Mouse (Mus musculus): Measurements from ENCODE around the gene Trim30d. TPM values are rescaled to one million over a fixed set of nuclear protein-coding genes. Genes with fewer than 3 reads are reported as not detected.
"Not testable (repeated sequence)": the region's sequence is repeated elsewhere in the genome, so short reads cannot be mapped to it uniquely, and the experiment has no call there.

Trim30d gene
- 0.31 and 0.45 TPM in 2 replicates for polyA plus RNA-seq (2015; fragmentation: Nextera tagmentation; extraction: Ambion mirVana)

GRCm38 (mm10) chr7:104507421-104508065, at the start of gene Trim30d:
Gene Trim30d (minus strand): TSS chr7:104507849.
- H3K27ac ChIP-seq; H3K4me1 ChIP-seq; H3K9me3 ChIP-seq (replicated peaks); H3K27me3 ChIP-seq; H3K36me3 ChIP-seq; H3K9ac ChIP-seq; H3K4me2 ChIP-seq; H3K4me3 ChIP-seq (replicated peaks): not testable (repeated sequence)
- 0 out of 2 replicates have a peak, but pooled peaks have one; percentile 33 for ATAC-seq (replicated peaks; ENCODE audit: low FRiP score)

GRCm38 (mm10) chr7:104552700-104553099, 45.1 kb upstream of the Trim30d start:
- ATAC-seq (replicated peaks; ENCODE audit: low FRiP score), result no peak

GRCm38 (mm10) chr7:104549833-104550232, 42.2 kb upstream of the Trim30d start, which contains the start of gene Olfr651:
Gene Olfr651 (plus strand): TSS chr7:104550133.
- Histone ChIP-seq H3K9ac (no peak within 1 kb of the TSS), H3K27ac (no peak within 1 kb of the TSS), H3K36me3 (no peaks in the 10 kb centered on the region), H3K4me1 (no peaks in the 10 kb centered on the region), H3K9me3 (replicated peaks) (no peaks in the 10 kb centered on the region), H3K4me2 (no peak within 1 kb of the TSS), H3K27me3 (no peaks in the 10 kb centered on the region), H3K4me3 (replicated peaks) (no peak within 1 kb of the TSS)
- no peak for ATAC-seq (replicated peaks; ENCODE audit: low FRiP score)
- WGBS, result 74% methylated on average over 5 of the region's 5 CpGs

More at GRCm38 (mm10) chr7:104552700-104553099, 45.1 kb upstream of the Trim30d start:
- H3K36me3 ChIP-seq, result no peaks in the 10 kb centered on the region
- H3K4me2 ChIP-seq, result no peak overlapping the region
- no peaks in the 10 kb centered on the region for H3K27me3 ChIP-seq
- H3K27ac ChIP-seq, result no peak overlapping the region
- no peaks in the 10 kb centered on the region for H3K4me1 ChIP-seq
- WGBS, result 69% methylated on average over 1 of the region's 1 CpGs
- H3K9ac ChIP-seq, result no peak overlapping the region
- H3K9me3 ChIP-seq (replicated peaks), result no peaks in the 10 kb centered on the region
- no peak overlapping the region for H3K4me3 ChIP-seq (replicated peaks)

GRCm38 (mm10) chr7:104501589-104502371, 5.9 kb downstream of the Trim30d start:
- 0 out of 2 replicates have a peak, but pooled peaks cover 3% of the 10 kb centered on the region for H3K4me1 ChIP-seq
- 2% methylated on average over 44 of the region's 59 CpGs for WGBS
- ATAC-seq (replicated peaks; ENCODE audit: low FRiP score), result peak; percentile 94
- H3K9ac ChIP-seq, result peak overlapping the region; percentile 31
- peak overlapping the region; percentile 54 for H3K4me3 ChIP-seq (replicated peaks)
- H3K36me3 ChIP-seq, result no peaks in the 10 kb centered on the region
- no peaks in the 10 kb centered on the region; the same call in 1 of the 2 replicates for H3K27me3 ChIP-seq
- H3K4me2 ChIP-seq, result peak overlapping the region; percentile 74
- no peaks in the 10 kb centered on the region for H3K9me3 ChIP-seq (replicated peaks)
- no peak overlapping the region for H3K27ac ChIP-seq

- not testable (repeated sequence) for ATAC-seq (replicated peaks; ENCODE audit: low FRiP score); H3K27ac ChIP-seq
- WGBS, result 60% methylated on average over 6 of the region's 6 CpGs
These were observed 6.5 kb downstream of the Trim30d start for GRCm38 (mm10) chr7:104501186-104501585.

GRCm38 (mm10) chr7:104499464-104499863, 8.2 kb downstream of the Trim30d start:
- not testable (repeated sequence) for H3K27me3 ChIP-seq; H3K9me3 ChIP-seq (replicated peaks); H3K4me2 ChIP-seq; H3K27ac ChIP-seq; H3K9ac ChIP-seq; H3K4me1 ChIP-seq; H3K36me3 ChIP-seq; H3K4me3 ChIP-seq (replicated peaks)
- ATAC-seq (replicated peaks; ENCODE audit: low FRiP score), result peak; percentile 69; the same call in 1 of the 2 replicates
- 33% methylated on average over 7 of the region's 8 CpGs for WGBS

More at GRCm38 (mm10) chr7:104501186-104501585, 6.5 kb downstream of the Trim30d start:
- not testable (repeated sequence) for H3K36me3 ChIP-seq; H3K4me3 ChIP-seq (replicated peaks); H3K27me3 ChIP-seq; H3K4me2 ChIP-seq; H3K4me1 ChIP-seq; H3K9ac ChIP-seq; H3K9me3 ChIP-seq (replicated peaks)

- H3K27ac ChIP-seq, result no peak within 1 kb of the TSS
- H3K4me2 ChIP-seq, result no peak within 1 kb of the TSS
- H3K4me3 ChIP-seq (replicated peaks), result no peak within 1 kb of the TSS
- no peak within 1 kb of the TSS for H3K9ac ChIP-seq
- H3K9me3 ChIP-seq (replicated peaks), result no peaks in the 10 kb centered on the region
- no peaks in the 10 kb centered on the region for H3K36me3 ChIP-seq
- H3K4me1 ChIP-seq, result no peaks in the 10 kb centered on the region
- no peaks in the 10 kb centered on the region for H3K27me3 ChIP-seq
- WGBS, result 63% methylated on average over 3 of the region's 3 CpGs
- ATAC-seq (replicated peaks; ENCODE audit: low FRiP score), result peak; percentile 74
These were observed 42.4 kb downstream of the Trim30d start, which contains the start of gene Trim30a for GRCm38 (mm10) chr7:104465065-104465744. Gene Trim30a (minus strand): TSS chr7:104465193.

- H3K4me3 ChIP-seq (replicated peaks), result no peak overlapping the region
- H3K4me1 ChIP-seq, result no peaks in the 10 kb centered on the region
- H3K27ac ChIP-seq, result peak overlapping the region; percentile 15; the same call in 1 of the 2 replicates
- 48% methylated on average over 2 of the region's 2 CpGs for WGBS
- peak; percentile 49; the same call in 1 of the 2 replicates for ATAC-seq (replicated peaks; ENCODE audit: low FRiP score)
- no peaks in the 10 kb centered on the region for H3K27me3 ChIP-seq
- no peaks in the 10 kb centered on the region for H3K9me3 ChIP-seq (replicated peaks)
- no peaks in the 10 kb centered on the region for H3K36me3 ChIP-seq
- no peak overlapping the region for H3K9ac ChIP-seq
- 0 out of 2 replicates have a peak overlapping the region, but pooled peaks have one; percentile 27 for H3K4me2 ChIP-seq
These were observed 61.5 kb downstream of the Trim30d start for GRCm38 (mm10) chr7:104445961-104446645.

Other genes starting within 250 kb of the Trim30d start
- 0.30 and 0.38 TPM in 2 replicates for gene Trim5, start 219.8 kb downstream of the Trim30d start, polyA plus RNA-seq (2015; fragmentation: Nextera tagmentation; extraction: Ambion mirVana)
- gene Trim12a, start 192.4 kb downstream of the Trim30d start, polyA plus RNA-seq (2015; fragmentation: Nextera tagmentation; extraction: Ambion mirVana), result 7.1 and 7.5 TPM in 2 replicates
- gene Trim34b, start 178.4 kb downstream of the Trim30d start, polyA plus RNA-seq (2015; fragmentation: Nextera tagmentation; extraction: Ambion mirVana), result 0.09 TPM in 1 of 2 replicates, not detected in the other
- gene Trim12c, start 154.5 kb downstream of the Trim30d start, polyA plus RNA-seq (2015; fragmentation: Nextera tagmentation; extraction: Ambion mirVana), result 2.2 and 2.3 TPM in 2 replicates
- 0.09 TPM in 1 of 2 replicates, not detected in the other for gene Trim30b, start 138.0 kb downstream of the Trim30d start, polyA plus RNA-seq (2015; fragmentation: Nextera tagmentation; extraction: Ambion mirVana)
- gene Trim30c, start 107.0 kb downstream of the Trim30d start, polyA plus RNA-seq (2015; fragmentation: Nextera tagmentation; extraction: Ambion mirVana), result 0.12 and 0.22 TPM in 2 replicates
- gene Trim30a, start 42.7 kb downstream of the Trim30d start, polyA plus RNA-seq (2015; fragmentation: Nextera tagmentation; extraction: Ambion mirVana), result 1.1 and 1.3 TPM in 2 replicates
- not detected in 2 replicates for gene Olfr651, start 42.3 kb upstream of the Trim30d start, polyA plus RNA-seq (2015; fragmentation: Nextera tagmentation; extraction: Ambion mirVana)
- not detected in 2 replicates for gene Olfr652, start 53.1 kb upstream of the Trim30d start, polyA plus RNA-seq (2015; fragmentation: Nextera tagmentation; extraction: Ambion mirVana)
- not detected in 2 replicates for gene Olfr653, start 69.5 kb upstream of the Trim30d start, polyA plus RNA-seq (2015; fragmentation: Nextera tagmentation; extraction: Ambion mirVana)
- not detected in 2 replicates for gene Olfr654, start 79.2 kb upstream of the Trim30d start, polyA plus RNA-seq (2015; fragmentation: Nextera tagmentation; extraction: Ambion mirVana)
- not detected in 2 replicates for gene Olfr655, start 93.9 kb upstream of the Trim30d start, polyA plus RNA-seq (2015; fragmentation: Nextera tagmentation; extraction: Ambion mirVana)
- gene Olfr656, start 106.1 kb upstream of the Trim30d start, polyA plus RNA-seq (2015; fragmentation: Nextera tagmentation; extraction: Ambion mirVana), result not detected in 2 replicates
- gene Olfr657, start 116.9 kb upstream of the Trim30d start, polyA plus RNA-seq (2015; fragmentation: Nextera tagmentation; extraction: Ambion mirVana), result not detected in 2 replicates
- not detected in 2 replicates for gene Olfr658, start 139.5 kb upstream of the Trim30d start, polyA plus RNA-seq (2015; fragmentation: Nextera tagmentation; extraction: Ambion mirVana)
- not detected in 2 replicates for gene Olfr659, start 158.9 kb upstream of the Trim30d start, polyA plus RNA-seq (2015; fragmentation: Nextera tagmentation; extraction: Ambion mirVana)
- gene Olfr661, start 178.7 kb upstream of the Trim30d start, polyA plus RNA-seq (2015; fragmentation: Nextera tagmentation; extraction: Ambion mirVana), result not detected in 2 replicates

Data from kidney, embryonic 15.5 days (tissue).